Mouse (Mus musculus) gastrocnemius, postnatal 14 days (tissue): ENCODE measurements at regions not wholly inside any gene's neighbourhood (a gene's known extent, or its start where the extent isn't known, plus 50 kb on each side); places are given as distances from the start of the nearest gene placed in this dataset.

Source experiments
- DNase-seq: peaks from one replicate; pipeline ENCODE4 v3.0.0; 2021; ENCODE audit warnings: mixed read lengths
- intact Hi-C: fragments of 180-260 bp; cut with DNase I; formaldehyde crosslinking; loops from one replicate; pipeline ENCODE4 v1.15.1; 2025; ENCODE audit warnings: low total_unique reads

DNA sequence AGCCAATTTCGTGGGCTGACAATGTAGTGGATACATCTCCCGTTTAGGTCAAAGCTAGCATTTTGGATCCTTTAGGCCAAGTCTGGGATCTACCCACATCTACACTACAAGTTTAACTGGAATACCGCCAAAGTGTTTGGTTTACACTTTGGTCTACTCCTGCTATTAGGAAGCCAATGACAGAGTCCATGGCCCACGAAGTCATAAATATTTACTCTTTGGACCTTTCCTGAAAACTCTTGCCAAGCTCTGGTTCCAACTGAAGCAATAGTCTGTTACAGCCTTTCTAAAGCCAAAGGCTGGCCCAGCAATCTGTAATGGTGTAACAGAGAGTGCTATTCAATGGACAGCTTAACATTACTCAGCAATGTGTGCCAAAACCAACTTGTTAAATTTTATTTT is 1600.8 kb downstream of the Efnb2 start:
- DNase-seq, result no peak
- intact Hi-C loops, result no loop called here

DNA sequence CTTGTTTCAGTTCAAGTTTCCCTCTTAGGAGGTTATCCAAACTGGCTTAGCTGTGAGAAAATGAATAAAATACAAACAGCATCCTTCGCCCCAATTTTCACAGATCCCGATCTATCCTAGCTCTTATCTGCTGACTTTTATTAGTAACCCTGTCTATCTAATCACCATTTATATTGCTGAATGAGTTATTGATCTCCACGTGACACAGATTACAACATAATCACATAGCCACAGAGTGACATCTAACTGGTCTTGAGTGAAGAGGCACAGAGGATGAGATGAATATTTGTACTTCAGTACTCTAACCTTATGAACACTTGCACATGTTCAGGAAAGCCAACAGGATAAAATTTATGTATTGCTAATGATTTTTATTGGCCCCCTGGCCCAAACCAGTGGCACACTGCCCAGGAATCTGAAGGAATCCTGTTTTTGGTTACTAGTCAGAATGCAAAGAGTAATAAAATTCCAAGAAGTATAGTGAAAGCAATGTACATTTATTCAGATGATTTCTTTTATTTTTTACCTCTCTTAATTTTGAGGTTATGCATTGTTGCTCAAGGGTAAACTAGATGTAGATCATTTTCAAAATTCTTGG is 1634.7 kb downstream of the Efnb2 start:
- DNase-seq, result no peak
- intact Hi-C loops, result no loop called here

DNA sequence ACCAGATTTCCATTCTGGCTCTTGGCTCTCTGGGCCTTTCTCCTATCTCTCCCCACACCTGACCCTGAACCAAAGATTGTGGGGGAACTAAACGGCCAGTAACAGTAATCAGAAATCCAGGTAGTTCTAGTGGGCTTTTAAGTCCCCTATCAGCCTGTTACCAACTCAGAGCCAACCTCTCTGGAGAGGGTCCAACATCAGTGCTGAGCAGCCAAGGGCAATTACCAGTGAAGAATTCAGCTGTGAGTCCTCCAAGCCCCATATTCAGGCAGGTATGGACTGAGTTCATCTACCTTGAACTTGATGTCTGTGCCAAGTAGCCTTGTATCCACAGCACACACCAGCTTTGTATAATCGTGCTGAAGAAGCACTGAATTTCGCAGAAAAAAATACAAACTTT is 1636.7 kb downstream of the Efnb2 start:
- no peak for DNase-seq
- intact Hi-C loops, result no loop called here

GRCm38 (mm10) chr8:7011881-7012280 is 1649.2 kb downstream of the Efnb2 start:
- DNase-seq, result no peak
- intact Hi-C loops, result no loop called here

- no peak for DNase-seq
- intact Hi-C loops, result no loop called here
Observed at GRCm38 (mm10) chr8:6991516-6991915, 1669.5 kb downstream of the Efnb2 start.

- intact Hi-C loops, result no loop called here
- DNase-seq, result no peak
Observed at GRCm38 (mm10) chr8:6989359-6990095, 1671.5 kb downstream of the Efnb2 start.

DNA sequence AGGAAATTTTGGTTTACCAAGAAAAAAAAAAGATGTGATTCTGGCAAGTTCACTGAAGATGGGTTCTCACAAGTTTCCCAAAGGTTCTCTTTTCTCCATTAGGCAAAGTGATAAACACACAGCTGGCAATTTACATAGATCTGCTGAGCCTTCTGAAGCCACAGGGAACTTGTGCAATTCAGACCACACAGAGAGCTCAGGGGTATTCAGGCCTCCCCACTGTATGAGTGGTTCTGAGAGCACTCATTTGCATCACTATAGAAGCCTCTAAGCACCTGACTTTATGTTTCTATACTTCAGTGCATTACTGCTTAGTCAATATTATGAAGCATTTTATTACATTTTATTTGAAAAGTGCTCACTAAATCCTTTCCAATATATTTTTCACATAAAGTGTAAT is 1687.1 kb downstream of the Efnb2 start:
- DNase-seq, result no peak
- intact Hi-C loops, result no loop called here

DNA sequence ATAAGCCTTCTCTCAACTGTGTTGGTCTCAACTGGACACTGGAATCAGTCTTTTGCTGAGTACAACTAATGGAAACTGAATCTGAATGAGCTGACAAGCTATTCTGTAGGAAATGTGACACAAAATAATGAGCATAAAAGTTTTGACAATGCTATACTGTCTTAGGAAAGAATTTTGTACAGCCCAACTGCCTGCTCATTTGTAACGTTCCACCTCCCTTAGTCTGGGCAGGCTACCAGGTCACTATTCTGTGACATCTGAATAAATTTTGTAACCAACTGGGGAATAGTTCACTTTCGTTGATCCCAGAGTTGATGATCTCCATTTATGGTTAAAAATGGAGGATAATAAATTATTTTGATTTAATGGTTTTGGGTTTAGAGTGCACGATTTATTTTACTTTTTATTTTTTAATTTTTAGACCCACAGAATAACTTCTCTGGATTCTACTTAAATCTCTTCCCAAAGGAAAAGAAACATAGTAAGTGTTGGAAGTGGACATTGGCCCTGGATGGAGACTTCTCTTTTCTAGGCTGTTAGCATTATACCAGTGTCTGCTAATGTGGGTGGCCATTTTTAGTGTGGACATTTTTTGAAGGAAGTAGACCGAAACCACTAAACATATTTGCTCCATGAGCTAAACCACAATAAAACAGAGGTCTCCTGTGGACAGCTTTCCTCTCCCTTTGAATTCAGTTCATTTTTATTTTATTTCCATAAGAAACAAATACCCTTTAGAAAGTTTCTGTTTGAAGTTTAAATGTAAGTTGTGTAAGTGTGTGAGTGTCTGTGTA is 1697.8 kb downstream of the Efnb2 start:
- intact Hi-C loops, result no loop called here

GRCm38 (mm10) chr8:6958086-6958485 is 1703.0 kb downstream of the Efnb2 start:
- intact Hi-C loops, result no loop called here
- no peak for DNase-seq

More for the DNA sequence above, 1697.8 kb downstream of the Efnb2 start:
- no peak for DNase-seq

- no peak for DNase-seq
Observed at GRCm38 (mm10) chr8:6954251-6954650, 1706.8 kb downstream of the Efnb2 start.

DNA sequence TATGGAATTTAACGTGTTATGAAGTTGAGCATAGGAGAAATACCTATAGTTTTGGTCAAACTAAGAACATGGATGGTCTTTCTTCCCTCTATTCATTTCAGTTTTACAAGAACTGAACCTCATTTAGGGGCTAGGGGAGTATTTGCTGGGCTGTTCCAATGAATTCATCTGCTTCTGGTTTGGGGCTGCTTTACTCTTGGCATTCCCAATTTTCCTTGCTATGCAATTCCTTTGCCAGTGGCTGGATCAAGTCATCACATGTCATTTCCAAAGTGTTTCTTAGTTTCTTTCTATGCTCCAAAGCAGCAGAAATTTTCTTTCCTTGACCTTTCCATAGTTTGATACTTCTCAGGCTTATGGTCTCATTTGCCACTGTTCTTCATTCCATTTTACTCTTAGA is 1738.6 kb downstream of the Efnb2 start:
- intact Hi-C loops, result no loop called here

More at GRCm38 (mm10) chr8:6954251-6954650, 1706.8 kb downstream of the Efnb2 start:
- intact Hi-C loops, result no loop called here

GRCm38 (mm10) chr8:6907682-6908081 is 1753.4 kb downstream of the Efnb2 start:
- intact Hi-C loops, result no loop called here

More for the DNA sequence above, 1738.6 kb downstream of the Efnb2 start:
- no peak for DNase-seq

GRCm38 (mm10) chr8:6891456-6891855 is 1769.6 kb downstream of the Efnb2 start:
- no peak for DNase-seq

More at GRCm38 (mm10) chr8:6907682-6908081, 1753.4 kb downstream of the Efnb2 start:
- DNase-seq, result no peak

DNA sequence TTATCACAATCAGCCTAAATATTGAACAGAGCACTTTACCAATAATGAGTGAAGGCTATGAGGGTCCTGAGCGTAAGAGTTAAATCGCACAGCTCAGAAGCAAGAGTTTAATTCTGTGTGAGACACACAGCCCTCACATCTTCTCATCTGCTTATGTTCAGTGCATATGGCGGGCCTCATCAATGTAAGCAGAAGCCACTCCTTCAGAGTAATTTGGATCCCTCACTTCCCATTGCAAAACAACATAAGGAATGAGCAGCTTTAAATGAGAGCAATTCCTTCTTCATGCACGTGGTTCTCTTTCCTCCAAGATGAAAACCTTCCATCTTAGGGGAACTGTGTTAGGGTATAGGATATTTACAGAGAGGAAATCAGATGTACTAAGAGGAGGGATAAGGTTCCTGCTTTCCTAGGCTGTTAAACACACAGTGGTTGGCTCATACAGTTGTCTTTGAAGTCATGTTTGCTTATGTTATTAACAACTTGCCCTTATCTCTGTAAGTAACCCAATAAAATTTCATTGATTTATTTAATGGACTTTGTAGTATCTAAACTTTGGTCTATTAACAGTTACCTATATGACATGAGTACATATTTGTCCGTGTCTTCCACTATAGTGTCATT is 1774.2 kb downstream of the Efnb2 start:
- DNase-seq, result no peak
- intact Hi-C loops, result no loop called here

More at GRCm38 (mm10) chr8:6891456-6891855, 1769.6 kb downstream of the Efnb2 start:
- intact Hi-C loops, result no loop called here

GRCm38 (mm10) chr8:6884828-6885227 is 1776.2 kb downstream of the Efnb2 start:
- intact Hi-C loops, result no loop called here
- DNase-seq, result no peak

- DNase-seq, result no peak
- intact Hi-C loops, result no loop called here
Observed at GRCm38 (mm10) chr8:6882626-6883025, 1777.5 kb upstream of the Slc10a2 start.
